Mouse (Mus musculus) common myeloid progenitor, adult 5-6 weeks (primary cell): ENCODE data around the gene Lbx1. TPM values are rescaled to one million over a fixed set of nuclear protein-coding genes. Genes with fewer than 3 reads are reported as not detected.

Experiments
- ATAC-seq: replicated peaks from 2 replicates; pipeline ENCODE4 v1.8.0; 2016; ENCODE audit warnings: low read depth, mild to moderate bottlenecking, moderate TSS enrichment, inconsistent platforms; ENCODE audit not compliant: poor library complexity, severe bottlenecking
- total RNA-seq: library from RNA; stranded (forward); fragments of 200-1000, 187-1606 nt; gene quantifications from 2 replicates; pipeline ENCODE4 v1.2.3, GENCODE M21; 2017

Lbx1 gene
- total RNA-seq, 1 experiment from 2014 or later: not detected

DNA sequence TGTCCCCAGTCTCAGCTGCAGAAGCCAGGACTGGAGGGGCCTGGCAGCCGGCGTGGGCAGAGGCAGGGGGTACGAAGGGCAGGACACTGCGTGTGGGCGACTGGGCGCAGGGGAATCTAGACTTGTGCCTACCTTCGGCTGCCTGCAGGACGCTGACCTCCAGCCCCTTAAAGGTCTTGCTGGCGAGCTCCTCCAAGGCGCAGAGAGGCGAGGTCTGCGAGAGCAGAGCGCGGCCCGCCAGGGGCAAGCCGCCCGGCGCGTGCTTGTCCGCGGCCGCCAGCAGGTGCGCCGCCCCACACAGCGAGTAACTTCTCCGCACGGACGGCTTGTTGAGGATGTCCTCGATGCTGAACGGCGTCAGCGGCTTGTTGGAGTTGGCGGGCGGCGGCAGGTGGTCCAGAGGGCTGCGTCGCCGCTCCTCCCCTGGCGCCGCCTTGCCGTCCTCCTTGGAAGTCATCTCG is 811 bp downstream of the Lbx1 start:
- no peak for ATAC-seq

DNA sequence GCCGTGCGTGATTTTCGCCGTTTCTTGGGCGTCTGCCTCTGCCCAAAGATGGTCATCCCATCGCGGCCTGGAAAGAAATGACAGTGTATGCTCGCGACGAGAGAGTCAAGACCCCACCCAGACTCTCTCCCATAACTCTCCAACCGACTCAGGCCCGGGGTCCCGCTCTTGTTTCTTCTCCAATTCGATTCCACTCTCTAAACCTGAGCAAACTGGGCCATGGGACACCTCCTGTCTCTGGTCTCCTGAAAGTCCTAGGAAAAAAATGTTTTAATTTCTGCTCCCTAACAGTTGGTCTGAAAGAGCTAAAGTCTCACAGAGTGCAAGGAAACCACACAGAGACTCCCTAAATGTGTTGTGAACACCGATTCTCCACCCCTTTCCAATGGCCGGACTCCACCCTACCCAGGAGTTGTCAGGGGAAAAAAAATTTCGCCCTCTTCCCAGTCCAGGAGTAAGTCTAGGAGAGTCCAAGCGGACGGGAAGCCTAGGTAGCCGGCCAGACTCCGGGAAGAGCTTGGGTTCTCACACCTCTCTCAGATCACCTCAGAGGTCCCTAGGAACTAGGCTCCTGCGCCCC is 1.3 kb downstream of the Lbx1 start:
- ATAC-seq: no peak

DNA sequence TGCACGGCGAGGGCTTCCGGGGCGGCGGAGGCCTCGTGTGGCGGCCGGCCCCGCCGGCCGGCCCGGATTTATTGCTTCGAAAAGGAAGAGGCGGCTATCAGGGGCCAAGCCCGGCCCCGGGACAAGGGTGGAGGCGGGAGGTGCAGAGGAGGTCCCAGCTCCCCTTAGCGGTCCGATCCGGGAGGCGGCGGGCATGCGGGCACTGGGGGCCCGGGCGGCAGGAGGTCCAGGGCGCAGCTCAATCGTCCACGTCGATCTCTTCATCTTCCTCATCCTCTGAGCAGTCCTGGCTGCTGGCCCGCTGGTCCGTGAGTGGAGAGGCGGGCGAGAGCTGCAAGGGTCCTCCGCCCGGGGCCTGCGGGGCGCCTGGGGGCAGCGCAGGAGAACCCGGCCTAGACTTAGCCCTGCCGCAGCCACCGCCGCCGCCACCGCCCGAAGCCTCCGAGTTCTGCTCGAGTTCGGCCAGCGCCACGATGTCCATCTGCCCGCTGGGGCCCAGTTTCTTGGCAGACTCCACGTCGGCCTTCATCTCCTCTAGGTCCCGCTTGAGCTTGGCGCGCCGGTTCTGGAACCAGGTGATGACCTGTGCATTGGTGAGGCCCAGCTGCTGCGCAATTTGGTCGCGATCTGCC is 2.0 kb downstream of the Lbx1 start:
- ATAC-seq: no peak

DNA sequence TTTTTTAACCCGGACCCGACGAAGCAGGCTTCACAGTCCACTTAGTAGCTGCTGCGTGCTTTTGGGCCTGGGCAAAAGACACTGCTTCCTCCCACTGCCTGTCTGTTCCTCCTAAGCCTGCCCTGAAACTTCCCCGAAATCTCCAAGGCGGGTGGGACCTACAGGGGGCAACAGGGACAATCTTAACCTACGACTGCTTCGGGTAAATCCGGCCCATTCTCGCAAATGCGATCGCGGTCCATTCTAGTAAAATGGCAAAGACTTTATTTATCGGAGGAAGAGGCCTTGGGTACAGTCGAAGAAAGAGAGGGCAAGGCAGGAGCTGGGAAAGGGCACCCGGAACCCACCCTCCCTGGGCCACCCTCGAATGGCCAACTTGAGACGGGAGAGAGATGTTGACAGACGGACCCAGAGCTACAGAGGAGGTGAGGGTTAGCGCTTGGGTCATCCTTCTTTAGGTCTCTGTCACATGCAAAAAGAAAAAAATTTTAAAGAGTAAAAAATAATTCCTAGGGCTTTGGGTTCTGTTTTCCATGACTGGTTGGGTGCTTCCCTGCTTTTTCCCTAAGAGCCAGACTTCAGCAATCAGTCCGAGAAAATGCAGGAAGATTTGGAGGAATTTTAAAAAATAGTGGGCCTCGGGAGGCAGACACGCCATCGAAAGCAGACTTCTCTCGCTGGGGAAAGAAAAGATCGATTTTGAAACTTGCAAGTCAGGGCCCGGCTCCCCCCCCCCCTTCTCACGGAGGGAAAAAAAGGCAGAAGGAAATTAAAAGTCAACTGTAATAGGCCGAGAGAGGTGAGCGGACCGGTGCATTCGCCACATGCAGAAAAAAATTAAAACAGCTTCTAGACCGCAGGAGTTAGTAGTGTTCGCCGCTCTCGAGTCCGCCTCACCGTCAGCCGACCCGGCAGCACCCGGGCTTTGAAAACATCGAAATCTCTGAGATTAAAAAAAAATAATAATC is 2.9 kb downstream of the Lbx1 start:
- no peak for ATAC-seq

DNA sequence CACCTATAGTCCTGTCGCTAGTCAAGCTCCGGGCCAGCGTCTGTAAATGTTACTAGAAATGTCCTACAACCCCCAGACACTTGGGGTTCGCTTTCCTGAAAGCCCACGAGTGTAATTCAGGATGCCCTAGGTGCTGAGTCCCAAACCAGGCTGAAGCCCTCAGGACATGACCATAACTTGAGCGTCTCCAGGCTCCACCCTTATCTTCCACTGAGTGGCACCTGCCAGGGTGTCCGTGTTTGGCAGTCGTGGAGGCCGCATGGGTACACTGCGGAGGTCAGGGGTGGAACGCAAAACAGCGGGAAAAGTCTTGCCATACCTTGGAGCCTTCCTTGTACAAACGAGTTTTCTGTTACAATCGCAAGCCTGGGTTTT is 3.6 kb downstream of the Lbx1 start:
- no peak for ATAC-seq

DNA sequence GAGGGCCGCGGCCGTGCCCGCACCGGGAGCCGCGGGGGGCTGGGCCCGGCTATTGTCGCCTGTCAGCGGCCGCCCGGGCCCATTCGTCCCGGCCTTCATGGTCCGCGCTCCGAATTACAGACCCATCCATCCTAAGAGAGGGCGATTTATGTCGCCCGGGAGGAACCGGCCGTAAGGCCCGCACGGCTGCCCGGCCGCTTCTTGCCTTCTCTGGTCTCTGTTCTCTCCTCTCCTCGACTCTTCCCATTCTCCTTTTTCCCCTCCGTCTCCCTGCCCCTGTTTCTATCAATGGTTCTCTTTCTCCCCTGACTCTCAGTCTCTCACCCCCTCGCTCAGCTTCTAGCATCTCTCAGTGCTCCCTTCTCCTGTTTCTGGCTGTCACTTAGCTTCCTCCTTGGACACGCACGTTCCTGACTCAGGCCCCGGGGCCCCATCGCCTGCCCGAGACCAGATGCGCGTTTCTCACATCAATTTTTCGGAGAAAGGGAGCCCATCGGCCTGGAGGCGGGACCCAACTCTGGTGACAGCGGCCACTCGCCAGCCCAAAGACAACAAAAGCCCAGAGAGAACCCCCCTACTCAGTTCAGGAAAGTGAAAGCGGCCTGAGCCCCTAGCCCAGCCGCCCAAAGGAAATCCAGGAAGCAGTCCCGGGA is 4.1 kb downstream of the Lbx1 start:
- no peak for ATAC-seq

DNA sequence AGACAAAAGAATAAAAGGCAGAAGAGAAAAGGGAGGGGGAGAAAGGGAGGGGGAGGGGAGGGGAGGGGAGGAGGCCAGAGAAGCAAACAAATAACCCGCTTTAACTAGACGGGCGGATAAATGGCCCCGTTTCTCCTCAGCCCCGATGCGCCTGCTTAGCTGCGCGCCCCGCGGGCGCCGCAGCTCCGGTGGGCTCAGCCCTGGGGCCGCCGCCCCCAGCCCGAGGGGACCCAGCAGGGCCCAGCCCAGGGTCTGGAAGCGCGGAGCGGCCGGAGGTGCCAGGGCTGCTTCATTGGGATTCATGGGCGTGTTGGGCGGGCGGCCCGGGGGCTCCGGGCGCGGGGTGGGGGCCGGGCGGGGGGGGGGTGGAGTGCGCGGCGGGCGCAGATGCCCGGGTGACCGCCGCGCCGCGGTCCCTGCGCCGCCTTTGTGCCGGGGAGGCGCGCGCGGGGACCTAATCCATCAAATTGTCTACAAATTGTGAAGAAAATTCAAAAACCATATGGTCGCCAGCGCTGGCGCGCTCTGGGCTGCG is 4.7 kb downstream of the Lbx1 start:
- no peak for ATAC-seq

DNA sequence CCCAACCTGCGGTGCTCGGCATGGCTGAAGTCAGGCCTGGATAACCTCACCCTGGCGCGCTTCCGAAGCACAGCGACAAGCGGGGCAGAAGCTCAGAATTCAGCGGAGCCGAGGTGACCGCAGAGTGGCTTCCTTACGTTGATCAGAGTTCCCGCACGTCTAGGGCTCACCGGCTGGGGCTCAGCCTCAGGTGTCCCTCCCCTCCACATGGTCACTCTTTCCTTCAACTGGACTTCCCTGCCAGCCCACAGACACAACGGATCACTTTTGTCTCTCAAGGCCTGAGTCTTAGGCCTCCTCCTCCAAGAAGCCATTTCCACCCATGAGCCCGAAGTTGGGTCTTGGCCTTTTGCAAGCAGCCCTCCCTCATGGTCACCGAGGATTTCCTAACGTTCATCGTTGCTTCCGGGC is 5.4 kb downstream of the Lbx1 start:
- ATAC-seq: 0 out of 2 replicates have a peak, but pooled peaks have one; percentile 24

DNA sequence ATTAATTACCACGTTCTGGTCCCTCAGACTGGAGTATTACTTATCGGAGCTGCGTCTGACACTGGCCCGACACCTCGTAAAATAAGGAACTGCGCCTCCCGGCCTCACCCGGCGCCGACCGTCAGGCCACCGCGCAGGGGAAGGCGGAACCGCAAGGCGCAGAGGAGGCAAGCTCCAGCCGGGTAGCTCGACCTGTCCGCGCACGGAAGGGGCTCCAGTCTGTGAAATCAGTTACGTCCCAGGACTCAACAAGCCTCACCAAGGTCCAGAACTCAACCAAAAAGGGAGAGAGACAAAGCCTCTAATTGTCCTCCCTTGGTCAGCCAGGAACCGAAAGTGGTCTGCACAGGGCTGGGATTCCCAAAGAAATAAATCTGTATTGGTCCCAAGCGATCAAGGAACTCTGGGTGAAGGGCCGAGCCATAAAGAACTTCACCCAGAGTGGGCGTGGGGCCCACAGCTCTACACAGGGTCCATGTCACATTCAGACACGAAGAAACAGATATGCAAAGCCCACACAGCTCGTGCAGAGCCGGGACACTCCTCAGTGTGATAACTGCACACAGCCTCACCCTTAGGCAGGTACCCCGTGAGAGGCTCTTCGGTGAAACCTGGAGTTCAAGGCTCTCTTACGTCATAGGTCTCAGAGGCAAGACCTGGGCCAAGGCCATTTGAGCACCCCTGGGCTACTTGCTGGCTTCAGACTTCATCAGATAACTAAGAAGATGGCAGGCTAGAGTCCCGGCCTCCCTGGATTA is 6.1 kb downstream of the Lbx1 start:
- ATAC-seq: peak; percentile 65

DNA sequence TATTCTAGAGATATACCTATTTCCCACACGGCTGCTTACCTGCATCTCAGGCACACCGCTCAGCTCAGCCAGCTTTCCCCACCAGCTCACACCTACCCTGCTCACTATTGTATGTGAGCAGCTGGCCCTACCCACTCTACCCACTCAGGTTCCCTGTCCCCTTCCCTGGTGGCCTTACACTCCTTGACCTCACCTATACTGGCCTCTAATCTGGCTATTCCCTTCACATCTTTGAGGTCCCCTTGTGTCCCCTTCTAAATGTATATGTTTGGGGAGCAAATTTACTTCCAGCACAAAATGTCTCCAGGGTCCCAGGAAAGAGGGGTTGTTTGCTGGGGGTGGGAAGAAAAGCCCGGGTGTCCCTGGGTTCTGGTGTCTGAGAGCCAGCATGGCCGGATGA is 6.8 kb downstream of the Lbx1 start:
- no peak for ATAC-seq

DNA sequence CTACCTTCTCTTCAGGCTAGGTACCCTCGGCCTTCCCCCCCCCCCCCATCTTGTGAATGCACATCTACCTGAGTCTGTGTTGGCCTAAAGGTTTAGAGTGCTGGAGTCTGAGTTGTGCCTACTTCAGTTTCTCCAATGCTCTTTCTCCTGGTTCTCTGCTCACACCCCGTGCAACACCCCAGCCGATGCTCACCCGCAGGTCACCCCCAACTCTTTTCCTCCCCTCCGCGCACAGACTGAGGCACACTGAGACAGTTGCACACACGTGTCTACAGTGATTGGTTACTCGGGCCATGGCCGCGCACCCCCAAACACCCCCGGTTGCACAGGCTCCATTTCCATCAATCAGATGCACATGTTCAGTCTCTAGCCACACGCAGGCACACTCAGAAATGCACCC is 7.5 kb downstream of the Lbx1 start:
- no peak for ATAC-seq

DNA sequence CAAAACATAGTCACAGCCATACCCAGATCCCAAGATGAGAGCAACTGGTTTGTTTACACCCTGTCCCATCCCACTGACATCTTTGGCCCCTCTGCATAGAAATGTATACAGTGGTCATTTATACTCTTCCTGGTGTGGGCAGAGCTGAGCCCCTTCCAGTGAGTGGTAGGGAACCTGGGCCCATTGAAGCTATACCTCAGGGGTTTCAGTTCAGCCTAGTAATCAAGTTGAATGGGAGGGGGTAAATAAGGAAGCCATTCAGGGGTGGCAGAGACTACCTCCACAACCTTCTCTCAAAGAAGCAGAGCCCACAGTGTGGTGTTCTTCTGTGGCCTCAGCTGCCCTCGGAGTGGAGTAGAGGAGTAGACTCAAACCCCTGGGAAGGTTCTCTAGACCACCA is 7.9 kb downstream of the Lbx1 start:
- no peak for ATAC-seq

DNA sequence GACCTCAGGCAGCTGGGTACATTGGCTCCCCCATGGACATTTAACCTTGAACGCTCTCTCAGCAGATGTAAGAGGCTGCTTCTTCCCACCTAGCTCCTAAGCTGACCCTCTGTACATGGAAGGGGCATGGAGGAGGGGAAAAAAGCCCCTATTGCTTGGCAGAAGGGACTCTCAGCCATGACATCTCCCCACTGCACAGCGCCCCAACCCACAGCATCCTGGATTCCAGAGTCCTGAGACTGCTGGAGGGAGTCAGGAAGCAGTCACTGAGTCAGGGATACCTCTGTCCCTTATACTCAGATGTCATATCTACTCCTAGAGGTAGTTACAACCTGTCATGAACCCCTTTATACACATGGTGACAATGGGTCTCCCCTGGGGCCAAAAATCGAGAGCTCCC is 8.6 kb downstream of the Lbx1 start:
- no peak for ATAC-seq

DNA sequence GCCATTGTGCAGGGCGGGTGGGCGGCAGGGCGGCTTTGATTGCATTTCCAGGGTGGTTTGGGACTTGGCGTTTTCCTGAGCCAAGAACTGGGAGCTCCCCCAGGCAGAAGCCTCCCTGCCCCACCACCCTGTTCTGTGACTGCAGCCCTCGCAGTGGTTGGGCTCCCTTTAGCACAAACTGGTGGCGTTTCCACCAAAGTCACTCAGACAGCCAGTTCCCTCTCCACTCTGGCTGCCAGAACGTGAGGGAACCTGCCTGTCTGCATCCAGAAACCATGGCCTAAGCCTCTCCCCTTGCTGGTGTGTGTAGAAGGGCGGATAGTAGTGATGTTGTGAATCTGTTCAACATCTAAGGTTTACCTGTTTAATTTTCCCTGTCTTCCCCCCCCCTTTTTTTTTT is 9.4 kb downstream of the Lbx1 start:
- no peak for ATAC-seq

DNA sequence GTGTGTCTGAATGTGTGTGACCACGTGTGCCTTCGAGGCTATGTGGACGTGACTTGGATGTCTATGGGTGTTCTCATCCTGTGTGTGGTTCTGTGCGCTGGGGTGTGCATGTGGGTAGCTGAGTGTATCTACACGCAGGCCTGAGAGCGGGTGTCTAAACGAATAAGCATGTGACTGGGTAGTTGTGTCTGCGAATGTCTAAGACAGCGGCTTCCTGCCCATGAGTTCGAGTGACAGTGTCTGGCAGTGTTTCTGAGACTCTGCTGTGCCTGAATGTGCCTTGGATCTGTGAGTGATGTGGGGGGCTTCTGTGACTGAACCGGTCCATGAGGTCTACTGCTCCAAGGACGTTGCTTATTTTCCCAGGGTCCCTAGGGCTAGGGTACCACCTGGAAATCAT is 10.5 kb downstream of the Lbx1 start:
- no peak for ATAC-seq

DNA sequence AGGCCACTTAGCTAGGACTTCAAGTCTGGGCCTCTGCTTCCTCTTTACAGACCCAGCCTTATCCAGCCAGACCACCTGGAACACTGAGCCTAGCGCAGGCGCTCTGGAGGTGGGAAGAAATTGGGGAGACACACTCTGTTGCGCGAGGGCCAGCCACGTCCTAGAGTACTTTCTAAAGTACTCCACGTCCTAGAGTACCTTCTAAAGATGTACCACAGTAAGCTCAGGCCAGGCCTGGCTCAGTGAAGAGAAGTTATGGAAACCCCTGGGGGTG is 11.4 kb downstream of the Lbx1 start:
- no peak for ATAC-seq

DNA sequence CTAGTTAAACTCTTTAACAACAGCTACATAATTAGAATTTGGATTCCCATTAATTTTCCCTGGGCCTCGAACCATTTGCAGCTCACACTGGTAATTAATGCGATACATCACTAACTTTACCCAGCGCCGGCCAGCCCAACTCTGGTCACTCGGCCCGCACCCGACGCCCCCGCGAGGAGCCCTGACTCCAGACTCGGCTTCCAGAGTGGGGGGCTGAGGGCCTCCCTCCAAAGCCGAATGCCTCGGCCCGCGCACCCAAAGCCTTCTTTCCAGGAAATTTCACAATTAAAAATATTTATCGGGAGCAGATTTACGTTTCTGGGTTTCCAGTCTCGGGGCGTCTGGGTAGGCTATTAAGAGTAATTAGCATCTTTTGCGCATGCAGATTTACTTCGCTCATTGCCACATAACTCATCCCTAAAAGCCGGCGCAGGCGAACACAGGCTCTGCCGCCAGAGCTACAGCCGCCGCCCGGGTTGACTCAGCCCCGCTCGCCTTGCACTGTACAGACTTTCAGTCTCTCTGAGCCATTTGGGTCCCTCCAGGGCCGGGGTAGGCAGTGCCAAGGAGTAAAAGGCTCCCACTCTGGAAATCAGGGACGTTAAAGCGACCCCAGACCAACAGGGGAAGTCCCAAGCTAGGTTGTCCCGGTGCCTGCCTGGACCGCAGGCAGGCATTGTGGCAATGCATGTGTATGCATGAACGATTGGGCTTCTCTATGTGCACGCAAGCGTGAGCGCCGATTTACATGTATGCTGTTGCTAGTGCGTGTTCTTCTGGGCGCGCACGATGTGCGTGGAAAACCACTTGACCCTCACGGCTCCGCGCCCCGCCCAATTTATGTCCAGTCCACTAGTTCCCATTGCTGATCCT is 12.0 kb downstream of the Lbx1 start:
- no peak for ATAC-seq

DNA sequence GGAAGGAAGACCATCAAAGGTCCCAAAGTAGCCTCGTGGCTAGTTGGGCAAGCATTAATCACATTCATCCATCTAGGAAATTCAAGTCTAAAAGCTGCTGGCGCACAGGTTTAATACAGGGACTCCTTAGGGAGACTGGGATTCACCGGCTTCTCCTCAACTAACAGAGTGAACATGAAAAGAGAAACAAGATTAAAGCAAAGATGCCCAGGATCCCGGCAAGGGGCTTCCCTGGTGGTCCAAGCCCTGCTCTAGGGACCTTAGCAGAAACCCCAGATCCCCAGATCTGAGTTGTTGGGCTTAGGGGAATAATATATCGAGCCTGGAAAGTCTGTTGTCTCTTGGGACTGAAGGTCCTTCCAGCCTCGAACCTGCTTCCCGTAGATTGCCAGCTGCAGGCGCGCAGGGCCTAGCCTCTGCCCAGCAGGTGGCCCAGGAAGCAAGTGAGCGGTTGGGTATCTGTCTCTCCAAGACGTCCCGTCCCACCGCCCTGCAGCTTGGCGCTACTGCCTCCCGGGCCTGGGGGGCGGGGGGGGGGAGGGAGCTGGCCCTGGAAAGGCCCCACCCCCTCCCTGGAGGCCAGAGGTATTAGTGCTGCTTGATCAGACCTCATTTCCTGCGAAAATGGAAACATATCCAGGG is 13.3 kb downstream of the Lbx1 start:
- ATAC-seq: no peak

DNA sequence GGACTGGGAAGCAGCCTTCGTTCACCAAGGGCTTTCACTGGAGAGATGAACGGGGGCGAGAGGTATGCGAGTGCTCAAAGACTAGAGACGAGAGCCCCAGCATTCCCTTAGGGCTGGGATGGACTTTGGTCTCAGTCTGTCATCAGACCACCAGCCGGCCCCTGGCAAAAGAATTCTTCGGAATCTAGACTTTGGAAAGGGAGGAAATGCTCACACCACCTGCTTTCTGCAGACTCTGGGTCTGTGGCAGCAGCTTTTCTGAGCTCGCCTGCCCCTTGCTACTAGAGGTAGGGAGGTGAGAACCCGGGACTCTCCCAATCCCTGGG is 14.2 kb downstream of the Lbx1 start:
- ATAC-seq: 0 out of 2 replicates have a peak, but pooled peaks have one; percentile 4
